Comparison of ENCODE assay signal across 8 mouse cellular contexts in genomic region chr3:87089694-87090565, GRCm38 (mm10).
DNase-seq lines count a peak whose midpoint lies in the region; ATAC-seq and TF ChIP-seq lines count a peak whose summit lies in the region.
"Had no signal": no experiment of that assay in that cellular context is flagged by ENCODE, and none has a peak within 500 bp of the region (broad histone marks: within the 10 kb centered on the region; RNA-seq: fewer than 3 reads in every experiment).

No protein-coding gene starts in this region.

- peak; percentile 82 for ATAC-seq in hindbrain, embryonic 14.5 days (ENCODE audit: low FRiP score)

- DNase-seq in R1 (ENCODE audit: low read depth, low spot score), result peak; percentile 81
- DNase-seq in cerebellum, adult 2 months, result peak; percentile 37 to 51
- peak; percentile 85 for DNase-seq in forelimb bud, embryonic 11.5 days (ENCODE audit: low read depth, low spot score)
- DNase-seq in hindbrain, embryonic 14.5 days (ENCODE audit: low spot score), result peak; percentile 91
- peak; percentile 38 to 65 for DNase-seq in layer of hippocampus, postnatal 25 days (ENCODE audit: extremely low spot score in 1 of 2, low spot score in 1 of 2)
- DNase-seq in lung, postnatal 25 days (ENCODE audit: low spot score), result peak; percentile 73
- DNase-seq in right cerebral cortex, adult 2 months (ENCODE audit: low spot score in 2 of 2), result peak; percentile 69 to 84

- TF ChIP-seq POLR2A in cerebellum, adult 2 months (IDR thresholded peaks at IDR 0.05; ENCODE audit: borderline replicate concordance, insufficient read depth, low read length), result no peak

- no peak overlapping the region for H3K4me2 ChIP-seq in hindbrain, embryonic 14.5 days (replicated peaks)

- H3K36me3 ChIP-seq in hindbrain, embryonic 14.5 days (replicated peaks; ENCODE audit: control insufficient read depth, insufficient read depth), result peaks cover 16% of the 10 kb centered on the region

- no peak overlapping the region for H3K4me3 ChIP-seq in cerebellum, adult 2 months (replicated peaks; ENCODE audit: insufficient read depth, low read depth, low read length)
- H3K4me3 ChIP-seq in hindbrain, embryonic 14.5 days (replicated peaks; ENCODE audit: low read length), result no peak overlapping the region
- H3K4me3 ChIP-seq: myocyte had no signal

- no peaks in the 10 kb centered on the region for H3K27me3 ChIP-seq in cerebellum, adult 2 months (ENCODE audit: control insufficient read depth, insufficient read depth, low read length)
- H3K27me3 ChIP-seq in hindbrain, embryonic 14.5 days (ENCODE audit: control insufficient read depth, insufficient read depth, low read length), result no peaks in the 10 kb centered on the region

- TF ChIP-seq CTCF in cerebellum, adult 2 months (IDR thresholded peaks at IDR 0.05; ENCODE audit: borderline replicate concordance, insufficient read depth, low read depth, low read length), result peak; percentile 76

- no peak overlapping the region for H3K9ac ChIP-seq in hindbrain, embryonic 14.5 days

- WGBS in cerebellum, adult 2 months, result 73% methylated on average over 13 of the region's 13 CpGs
- 75% methylated on average over 13 of the region's 13 CpGs for WGBS in hindbrain, embryonic 14.5 days

- peaks cover 5% of the 10 kb centered on the region; the same call in 1 of the 2 replicates for H3K4me1 ChIP-seq in cerebellum, adult 2 months (ENCODE audit: control insufficient read depth, insufficient read depth, low read length)
- no peaks in the 10 kb centered on the region for H3K4me1 ChIP-seq in hindbrain, embryonic 14.5 days (replicated peaks; ENCODE audit: control insufficient read depth, insufficient read depth, low read length)

- no peak overlapping the region for H3K27ac ChIP-seq in cerebellum, adult 2 months (ENCODE audit: insufficient read depth, low read length)
- H3K27ac ChIP-seq in hindbrain, embryonic 14.5 days, result no peak overlapping the region

- H3K9me3 ChIP-seq in hindbrain, embryonic 14.5 days (ENCODE audit: control insufficient read depth, low read length), result no peaks in the 10 kb centered on the region
